Mouse (Mus musculus) layer of hippocampus, postnatal 14 days (tissue): ENCODE measurements around the gene Nr4a3. TPM values are rescaled to one million over a fixed set of nuclear protein-coding genes. Genes with fewer than 3 reads are reported as not detected.

ENCODE experiments used
- DNase-seq, 2 experiments: peaks; one replicate each; pipeline ENCODE4 v3.0.0; 2021 to 2022; ENCODE audit warnings: low spot score in 2 of 2, mixed read lengths in 1 of 2
- total RNA-seq, 2 experiments: library from RNA; stranded (reverse); gene quantifications; 2 replicates each; pipeline ENCODE4 v1.2.3; 2021

The Nr4a3 gene
- total RNA-seq, 2 experiments from 2014 or later = 90.2 to 95.4 TPM

GRCm38 (mm10) chr4:48050020-48050419 is 5.1 kb downstream of the Nr4a3 start:
- DNase-seq = no peak

GRCm38 (mm10) chr4:48050442-48050841 is 5.5 kb downstream of the Nr4a3 start:
- DNase-seq = no peak

DNA sequence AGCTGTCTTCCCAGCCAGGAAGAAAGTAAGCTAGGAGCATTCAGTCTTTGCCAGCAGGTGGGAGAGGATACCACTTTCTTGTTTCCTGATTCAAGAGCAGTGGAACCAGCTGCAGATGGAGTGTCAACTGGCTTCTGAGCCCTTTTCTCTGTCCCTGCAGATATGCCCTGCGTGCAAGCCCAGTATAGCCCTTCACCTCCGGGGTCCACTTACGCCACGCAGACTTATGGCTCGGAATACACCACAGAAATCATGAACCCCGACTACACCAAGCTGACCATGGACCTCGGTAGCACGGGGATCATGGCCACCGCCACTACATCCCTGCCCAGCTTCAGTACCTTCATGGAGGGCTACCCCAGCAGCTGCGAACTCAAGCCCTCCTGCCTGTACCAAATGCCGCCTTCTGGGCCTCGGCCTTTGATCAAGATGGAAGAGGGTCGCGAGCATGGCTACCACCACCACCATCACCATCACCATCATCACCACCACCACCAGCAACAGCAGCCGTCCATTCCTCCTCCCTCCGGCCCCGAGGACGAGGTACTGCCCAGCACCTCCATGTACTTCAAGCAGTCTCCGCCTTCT is 6.2 kb downstream of the Nr4a3 start:
- DNase-seq = no peak

DNA sequence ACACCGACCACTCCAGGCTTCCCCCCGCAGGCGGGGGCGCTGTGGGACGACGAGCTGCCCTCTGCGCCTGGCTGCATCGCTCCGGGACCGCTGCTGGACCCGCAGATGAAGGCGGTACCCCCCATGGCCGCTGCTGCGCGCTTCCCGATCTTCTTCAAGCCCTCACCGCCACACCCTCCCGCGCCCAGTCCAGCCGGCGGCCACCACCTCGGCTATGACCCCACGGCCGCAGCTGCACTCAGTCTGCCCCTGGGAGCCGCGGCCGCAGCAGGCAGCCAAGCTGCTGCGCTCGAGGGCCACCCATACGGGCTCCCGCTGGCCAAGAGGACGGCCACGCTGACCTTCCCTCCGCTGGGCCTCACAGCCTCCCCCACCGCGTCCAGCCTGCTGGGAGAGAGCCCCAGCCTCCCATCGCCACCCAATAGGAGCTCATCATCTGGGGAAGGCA is 6.7 kb downstream of the Nr4a3 start:
- no peak for DNase-seq

- DNase-seq = no peak
These were observed 16.8 kb downstream of the Nr4a3 start for GRCm38 (mm10) chr4:48061716-48062115.

DNA sequence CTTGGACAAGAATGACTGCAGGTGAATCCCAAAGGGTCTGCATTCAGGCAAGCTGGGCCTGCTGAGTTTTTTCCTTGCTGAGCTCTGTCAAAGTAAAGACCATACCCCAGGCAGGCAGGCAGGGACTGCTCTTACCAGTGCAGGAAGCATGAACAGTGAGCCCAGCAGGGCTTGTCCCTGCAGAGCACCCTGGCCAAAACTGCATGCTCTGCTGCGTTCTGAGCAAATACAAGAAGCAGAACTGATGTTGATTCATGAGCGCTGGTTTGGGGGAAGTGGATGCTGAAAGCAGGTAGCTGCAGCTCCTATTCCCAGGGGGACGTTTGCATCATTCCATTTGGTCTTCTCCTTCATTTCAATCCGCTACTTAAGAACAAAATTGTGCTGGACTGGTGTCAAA is 19.4 kb downstream of the Nr4a3 start:
- DNase-seq = no peak

DNA sequence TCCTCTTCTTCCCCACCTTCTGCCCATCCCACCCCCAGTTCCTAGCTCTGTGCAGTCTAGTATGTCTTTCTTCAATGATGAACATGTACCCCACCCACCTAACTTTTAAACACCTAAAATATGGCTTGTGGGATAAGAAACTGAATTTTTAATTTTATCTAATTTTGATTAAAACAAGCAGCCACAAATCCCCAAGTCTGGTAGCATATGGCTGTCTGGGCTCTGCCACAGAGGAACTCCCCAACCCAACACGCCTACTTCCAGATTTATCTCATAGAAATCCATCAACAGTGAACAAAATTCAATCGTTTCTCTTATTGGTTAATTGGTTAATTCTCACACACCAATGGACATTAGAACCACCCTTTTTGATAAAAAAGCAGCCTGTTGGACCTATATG is 21.7 kb downstream of the Nr4a3 start:
- no peak for DNase-seq

DNA sequence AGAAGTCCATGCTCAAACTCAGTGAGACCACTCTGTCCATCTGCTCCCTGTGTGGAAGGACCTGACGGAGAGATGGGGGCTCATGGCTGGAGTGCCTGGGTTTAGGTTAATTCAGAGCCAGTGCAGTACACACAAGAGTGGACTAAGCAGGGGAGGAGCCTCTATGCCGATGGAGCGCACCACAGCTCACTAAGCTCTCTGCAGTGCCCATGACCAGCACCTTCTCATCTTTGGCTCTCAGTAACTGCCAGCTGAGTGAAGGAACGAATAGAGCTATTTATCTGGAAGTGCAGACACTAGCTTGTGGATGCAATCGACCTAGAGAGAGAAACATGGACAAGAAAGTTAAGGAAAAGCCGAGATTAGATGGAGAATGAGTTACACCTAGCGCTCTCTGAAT is 24.2 kb downstream of the Nr4a3 start:
- no peak for DNase-seq

GRCm38 (mm10) chr4:48072006-48072405 is 27.1 kb downstream of the Nr4a3 start:
- no peak for DNase-seq

DNA sequence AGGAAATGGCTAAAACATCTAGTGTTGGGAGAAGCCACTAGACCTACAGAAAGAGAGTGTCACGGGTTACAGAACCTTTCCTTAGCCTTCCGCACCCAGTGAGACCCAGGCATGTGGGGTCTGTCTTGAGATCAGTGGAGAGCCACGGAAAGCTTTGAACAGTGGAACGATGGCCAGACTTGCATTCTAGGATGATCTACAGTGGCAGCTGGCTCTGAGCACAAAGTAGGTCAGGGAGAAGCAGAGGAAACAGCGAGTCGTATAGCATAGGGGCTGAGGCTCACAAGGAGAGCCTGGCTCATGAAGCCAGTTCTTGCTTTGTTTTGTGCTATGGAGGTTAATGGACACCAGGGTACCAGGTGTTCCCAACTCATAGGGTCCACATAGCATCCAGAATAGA is 28.4 kb downstream of the Nr4a3 start:
- no peak for DNase-seq

DNA sequence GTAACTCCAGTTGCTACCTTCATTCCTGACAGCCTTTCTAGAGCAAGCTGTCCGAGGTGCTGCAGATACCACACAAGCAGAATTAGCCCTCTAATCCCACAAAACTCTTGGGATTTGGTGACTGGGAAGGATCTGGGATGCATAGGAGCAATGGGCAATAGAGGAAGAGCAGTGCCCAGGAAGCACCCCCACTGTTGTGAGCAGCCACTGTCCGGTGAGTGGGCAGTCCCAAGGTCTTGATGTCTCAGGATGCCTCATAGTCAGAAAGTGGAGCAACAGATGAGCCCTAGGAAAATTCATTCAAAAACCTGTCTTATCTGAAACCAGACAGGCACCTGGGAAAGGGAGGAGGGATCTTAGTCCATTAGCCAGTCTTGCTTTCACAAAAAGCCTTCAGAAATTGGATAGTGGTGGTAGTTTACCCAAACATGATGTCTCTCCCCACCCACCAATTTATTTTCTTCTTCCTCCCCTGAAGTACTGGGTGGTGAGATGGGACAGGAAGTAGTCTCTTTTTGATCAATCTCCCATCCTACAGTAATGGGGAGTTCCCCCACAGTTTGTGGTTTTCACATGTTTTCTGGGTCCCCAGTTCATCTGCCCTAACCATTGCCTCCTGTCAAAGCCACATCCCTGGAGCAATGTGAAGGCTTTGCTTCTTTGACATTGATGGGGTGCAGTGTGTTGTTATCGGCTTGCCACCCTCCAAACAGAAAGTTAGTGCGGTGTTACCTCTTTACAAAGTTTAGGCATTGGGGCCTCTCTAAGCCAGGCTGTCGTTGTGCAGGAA is 29.7 kb downstream of the Nr4a3 start:
- DNase-seq = no peak

DNA sequence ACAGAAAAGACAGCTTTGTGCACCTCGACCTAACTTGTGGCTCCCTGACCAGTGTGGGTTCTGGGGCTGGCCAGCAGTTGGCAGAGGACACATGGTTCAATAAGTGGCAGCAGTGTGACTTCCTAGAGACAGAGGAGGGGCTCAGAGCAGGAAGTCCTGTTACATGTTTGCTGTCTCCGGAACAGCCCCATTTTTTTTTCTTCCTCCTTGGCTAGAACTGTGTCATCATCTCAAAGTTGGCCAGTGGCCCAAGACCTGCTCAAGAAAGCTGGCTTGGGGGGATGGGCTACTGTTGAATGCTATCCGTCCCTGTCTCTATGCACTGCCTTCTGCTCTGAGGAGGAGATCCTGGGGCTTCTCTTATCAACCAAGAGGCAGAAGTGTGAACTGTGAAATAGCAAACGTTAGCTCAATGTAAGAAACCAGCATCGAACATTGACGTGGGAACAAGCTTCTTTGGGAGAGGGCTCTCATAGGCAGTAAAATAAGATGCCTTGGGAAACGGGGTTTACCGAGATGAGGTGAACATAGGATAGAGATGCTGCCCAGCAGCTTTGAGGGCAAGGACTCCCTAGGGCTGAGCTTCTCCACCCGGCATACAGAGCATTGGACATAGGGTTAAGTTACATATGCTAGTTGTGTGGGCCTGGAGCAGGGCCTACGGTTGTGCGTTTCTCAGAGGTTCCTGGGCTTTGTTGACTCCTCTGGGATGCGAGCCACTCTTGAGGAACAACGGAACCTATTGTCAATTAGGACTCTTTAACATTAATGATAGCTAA is 31.9 kb downstream of the Nr4a3 start:
- DNase-seq = no peak

GRCm38 (mm10) chr4:48078213-48078612 is 33.3 kb downstream of the Nr4a3 start:
- DNase-seq = no peak

GRCm38 (mm10) chr4:48079285-48080039 is 34.5 kb downstream of the Nr4a3 start:
- DNase-seq = peak in 1 of 2 experiments; percentile 35

- DNase-seq = no peak
These were observed 38.5 kb downstream of the Nr4a3 start for GRCm38 (mm10) chr4:48083452-48083851.

DNA sequence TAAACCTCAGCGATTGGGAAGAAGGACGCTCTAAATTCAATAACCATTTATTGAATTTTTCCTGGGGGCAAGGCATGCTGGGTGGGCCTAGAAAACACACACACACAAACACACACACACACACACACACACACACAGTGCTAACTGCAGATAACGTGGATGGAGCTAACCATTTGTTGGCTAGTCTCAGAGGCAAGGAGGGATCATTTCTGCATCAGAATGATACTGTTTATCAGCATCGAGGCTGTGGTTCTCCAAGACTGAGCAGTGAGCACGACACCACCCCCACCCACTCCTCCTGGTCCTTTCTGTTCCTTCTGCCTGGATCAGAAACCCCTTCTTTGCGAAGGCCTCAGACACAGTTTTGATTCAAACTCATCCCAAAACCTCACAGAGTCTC is 41.7 kb downstream of the Nr4a3 start:
- no peak for DNase-seq

- DNase-seq = no peak
These were observed 42.5 kb downstream of the Nr4a3 start for GRCm38 (mm10) chr4:48087497-48087896.

DNA sequence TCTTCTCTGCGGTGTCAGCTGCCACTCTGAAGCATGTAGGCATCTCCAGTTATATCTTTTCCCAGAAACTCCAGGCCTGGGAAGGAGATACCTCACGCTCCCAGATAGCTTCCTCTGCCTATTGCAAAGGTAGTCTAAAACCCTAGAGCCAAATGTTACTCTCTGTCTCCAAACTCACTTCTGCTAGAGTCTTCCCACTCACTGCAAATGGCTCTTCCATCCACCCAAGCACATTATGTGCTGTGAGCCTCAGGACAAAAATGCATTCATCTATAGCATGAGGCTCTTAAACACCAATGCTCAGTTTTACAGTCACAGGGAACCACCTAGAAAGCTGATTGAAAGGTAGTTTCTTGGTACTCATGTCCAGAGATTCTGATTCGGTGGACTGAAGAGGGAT is 48.3 kb downstream of the Nr4a3 start:
- DNase-seq = no peak

DNA sequence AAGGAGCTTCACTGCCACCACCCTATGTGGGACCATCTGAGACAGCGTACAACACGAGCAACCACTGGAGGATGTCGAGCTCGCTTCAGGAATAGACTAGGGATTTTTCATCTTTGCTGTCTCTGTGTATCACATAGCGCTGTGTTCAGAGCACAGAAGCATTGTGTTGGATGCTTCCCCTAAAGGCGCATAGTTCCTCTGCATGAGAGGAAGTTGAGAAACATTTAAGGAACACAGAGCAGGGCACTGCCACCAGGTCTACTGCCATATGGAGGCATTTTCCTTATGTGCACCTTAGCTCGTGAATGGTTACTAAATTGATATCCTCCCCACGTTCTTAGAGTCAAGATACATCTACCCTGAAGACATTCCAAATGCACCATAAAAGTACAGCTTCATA is 55.3 kb downstream of the Nr4a3 start:
- DNase-seq = no peak

GRCm38 (mm10) chr4:48101981-48102380 is 57.0 kb downstream of the Nr4a3 start:
- DNase-seq = no peak

- no peak for DNase-seq
These were observed 60.4 kb downstream of the Nr4a3 start for GRCm38 (mm10) chr4:48105387-48105786.
